Mouse (Mus musculus) brain, embryonic 14.5 days (tissue): ENCODE data around the gene Wdr13. TPM values are rescaled to one million over a fixed set of nuclear protein-coding genes. Genes with fewer than 3 reads are reported as not detected.

Experiments
- DNase-seq: peaks from one replicate; pipeline ENCODE4 v3.0.0-alpha.2; 2011; ENCODE audit warnings: low read depth
- CTCF ChIP-seq: fragments of 200-500 bp; IDR thresholded peaks from 2 replicates; pipeline ENCODE4 v1.5.1; 2012; ENCODE audit warnings: inconsistent platforms, mild to moderate bottlenecking, moderate library complexity, borderline replicate concordance; ENCODE audit not compliant: insufficient read depth, insufficient read length; ENCODE audit errors: extremely low read depth
- POLR2A ChIP-seq: fragments of 200-500 bp; IDR thresholded peaks from 2 replicates; pipeline ENCODE4 v1.6.1; 2012; ENCODE audit warnings: mild to moderate bottlenecking, inconsistent platforms, borderline replicate concordance; ENCODE audit not compliant: poor library complexity, insufficient read depth, insufficient read length, severe bottlenecking; ENCODE audit errors: extremely low read depth
- polyA plus RNA-seq: library from polyadenylated mRNA; depleted of rRNA; stranded (reverse); fragments of >200 nt; gene quantifications from 2 replicates; pipeline ENCODE4 v1.2.3, GENCODE M21; 2012; rRNA removed

The Wdr13 gene
- 235 and 257 TPM in 2 replicates for polyA plus RNA-seq

- peak; percentile 97 for DNase-seq
- TF ChIP-seq CTCF (no peak), POLR2A (peak; percentile 21; the same call in 1 of the 2 replicates)
Observed at GRCm38 (mm10) chrX:8132017-8132976, at the start of gene Wdr13. TSS of gene Wdr13 (minus strand) at chrX:8132892.

DNA sequence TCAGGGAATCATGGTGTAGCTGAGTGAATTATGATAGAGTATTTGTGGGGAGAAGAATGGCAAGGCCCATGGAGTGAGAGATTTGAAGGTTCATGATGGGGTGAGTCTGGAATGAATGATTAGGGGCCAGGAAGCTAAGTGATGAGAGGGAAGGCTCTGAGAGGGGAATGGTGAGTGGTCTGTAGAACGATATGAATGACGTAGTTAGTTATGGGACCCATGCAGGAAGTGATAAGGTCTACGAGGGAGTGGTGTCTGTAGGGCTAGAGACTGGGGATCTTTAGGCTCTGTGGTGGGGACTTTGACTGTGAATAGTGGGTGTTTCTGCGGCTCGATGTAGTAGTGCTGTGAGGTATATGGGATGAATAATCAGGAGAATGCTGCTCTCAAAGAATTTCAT, 47.0 kb upstream of the Wdr13 start:
- TF ChIP-seq CTCF (no peak), POLR2A (no peak)
- no peak for DNase-seq

GRCm38 (mm10) chrX:8178871-8179270, 46.2 kb upstream of the Wdr13 start:
- no peak for TF ChIP-seq CTCF
- DNase-seq = no peak

DNA sequence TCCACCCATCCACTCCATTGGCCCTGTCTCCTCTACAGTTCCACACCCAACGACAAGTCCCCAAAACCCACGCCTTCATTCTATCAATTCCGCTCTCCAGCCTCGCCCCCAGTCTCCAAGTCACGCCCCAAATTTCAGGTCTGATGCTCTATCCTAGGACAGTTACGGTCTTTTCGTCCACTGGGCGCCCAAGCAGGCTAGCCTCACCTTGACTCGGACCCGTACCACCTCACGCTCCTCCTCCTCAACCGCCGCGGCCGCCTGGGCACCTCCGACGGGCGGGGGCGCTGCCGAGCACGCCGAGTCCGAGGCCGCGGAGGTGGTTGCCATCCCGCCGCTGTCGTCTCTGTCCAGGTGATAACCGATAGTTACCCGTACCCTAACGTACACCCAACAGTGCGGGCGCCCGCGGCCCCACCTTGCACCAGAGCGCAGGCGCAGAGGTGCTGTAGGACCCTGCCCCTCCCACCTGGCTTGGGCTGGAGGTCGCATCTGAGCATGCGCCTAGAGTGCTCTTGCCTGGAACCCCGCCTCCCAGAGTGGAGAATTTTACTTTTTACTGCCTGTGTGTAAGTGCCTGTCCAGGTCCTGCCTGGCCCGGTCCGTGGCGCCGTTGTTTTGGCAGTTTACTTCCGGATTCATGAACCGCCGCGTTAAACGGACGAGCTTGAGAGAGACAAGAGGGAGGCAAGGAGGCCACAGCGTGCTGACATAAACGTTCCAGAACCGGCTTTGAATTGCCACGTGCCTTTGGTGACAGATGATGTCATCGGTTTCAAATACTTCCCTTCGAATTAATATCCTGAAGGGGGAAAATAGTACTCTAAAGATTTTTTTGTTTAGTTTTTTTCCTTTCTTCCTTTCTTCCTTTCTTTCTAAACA, 43.1 kb upstream of the Wdr13 start, which contains the start of gene Tbc1d25:
Gene Tbc1d25, minus strand, starts transcription at position 678 of the 882 bp plus-strand sequence.
- TF ChIP-seq CTCF (no peak), POLR2A (peak; percentile 42; the same call in 1 of the 2 replicates)
- DNase-seq = peak; percentile 94

DNA sequence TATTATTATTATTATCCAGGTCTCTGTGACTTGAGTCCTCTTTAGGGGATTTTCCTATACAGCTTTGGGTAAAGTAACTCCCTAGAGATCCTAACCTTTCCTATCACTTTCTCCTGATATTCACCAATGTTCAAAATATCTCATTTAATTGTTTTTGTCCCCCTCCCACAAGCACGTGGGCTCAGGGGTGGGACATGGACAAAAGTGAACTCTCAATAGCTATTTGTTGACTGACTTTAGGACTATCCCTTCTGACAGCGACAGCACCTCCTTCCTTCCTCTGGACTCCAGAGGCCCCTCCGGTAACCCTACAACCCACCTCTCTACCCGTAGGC, 42.4 kb upstream of the Wdr13 start:
- no peak for TF ChIP-seq CTCF
- TF ChIP-seq POLR2A = no peak
- no peak for DNase-seq

- TF ChIP-seq CTCF (no peak), POLR2A (no peak)
- no peak for DNase-seq
Observed at GRCm38 (mm10) chrX:8167716-8168647, 35.3 kb upstream of the Wdr13 start.

- DNase-seq = no peak
- TF ChIP-seq POLR2A = no peak
- no peak for TF ChIP-seq CTCF
Observed at GRCm38 (mm10) chrX:8164471-8164870, 31.8 kb upstream of the Wdr13 start.

- TF ChIP-seq CTCF (no peak), POLR2A (no peak)
Observed at GRCm38 (mm10) chrX:8163076-8163475, 30.4 kb upstream of the Wdr13 start.

DNA sequence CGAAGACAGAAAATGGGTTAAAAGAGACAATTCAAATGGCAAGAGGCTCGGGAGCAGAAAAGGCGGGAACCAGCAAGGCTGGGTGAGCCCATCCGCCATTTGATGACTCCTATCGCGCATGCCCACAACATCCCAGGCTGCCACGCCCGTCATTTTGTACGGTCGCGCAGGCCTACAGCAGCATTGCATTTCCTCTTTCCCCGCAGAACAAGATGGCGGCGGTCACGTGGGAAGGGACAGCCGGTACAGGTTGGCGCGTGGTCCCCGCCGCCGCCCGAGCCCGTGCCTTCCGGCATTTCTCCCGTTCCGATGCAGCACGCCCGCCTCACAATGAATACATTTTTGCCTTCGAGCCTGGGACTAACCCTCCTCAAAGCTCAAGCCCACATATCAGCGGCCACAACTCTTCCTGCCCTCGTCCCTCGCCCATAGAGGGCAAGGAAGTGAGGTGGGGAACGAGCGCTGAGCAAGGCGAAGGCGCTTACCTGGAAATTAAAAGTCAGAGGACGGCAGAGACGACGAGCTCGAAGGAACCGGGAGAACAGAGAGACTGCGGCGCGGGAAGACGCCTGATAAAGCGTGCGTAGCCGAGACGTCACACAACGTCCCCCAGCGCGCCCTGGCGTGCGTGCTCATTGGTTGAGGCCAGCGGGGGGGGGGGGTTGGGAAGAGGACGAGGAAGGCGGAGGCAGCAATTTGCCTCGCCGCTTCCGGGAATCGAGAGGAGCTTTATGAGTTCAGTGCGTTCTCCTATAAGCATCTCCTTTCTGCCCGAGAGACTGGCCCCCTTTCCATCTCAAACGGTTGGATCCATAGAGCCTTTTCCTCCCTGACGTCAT, 12.7 kb upstream of the Wdr13 start, which contains the start of gene Rbm3:
Gene Rbm3, minus strand, starts transcription at position 728 of the 839 bp plus-strand sequence.
- peak; percentile 96 for DNase-seq
- TF ChIP-seq CTCF = no peak
- TF ChIP-seq POLR2A = peak; percentile 31; the same call in 1 of the 2 replicates

More at GRCm38 (mm10) chrX:8163076-8163475, 30.4 kb upstream of the Wdr13 start:
- DNase-seq = no peak

DNA sequence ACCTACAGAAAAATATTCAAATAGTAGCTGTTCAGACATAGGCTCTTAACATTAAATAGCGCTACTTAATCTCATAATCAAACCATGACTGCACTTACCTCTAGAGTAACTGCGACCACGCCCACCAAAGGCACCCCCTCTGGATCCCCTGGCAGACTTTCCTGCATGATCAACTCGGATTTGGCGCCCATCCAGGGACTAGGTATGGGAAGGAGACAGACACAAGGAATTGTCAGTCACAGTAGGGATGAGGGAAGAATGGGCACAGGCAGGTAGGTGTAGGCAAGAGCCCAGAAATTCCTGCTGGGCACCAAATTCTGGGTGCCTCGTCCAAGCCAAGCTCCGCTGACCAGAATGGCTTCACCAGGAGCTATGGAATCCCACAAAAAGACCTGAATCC, 11.1 kb upstream of the Wdr13 start:
- DNase-seq = no peak
- TF ChIP-seq CTCF (no peak), POLR2A (no peak)

- no peak for TF ChIP-seq CTCF
- no peak for TF ChIP-seq POLR2A
- DNase-seq = no peak
Observed at GRCm38 (mm10) chrX:8142948-8143347, 10.3 kb upstream of the Wdr13 start.
